Mouse (Mus musculus) CD4-positive, CD25-positive, alpha-beta regulatory T cell, adult 2 months (primary cell): ENCODE measurements at regions not wholly inside any gene's neighbourhood (a gene's known extent, or its start where the extent isn't known, plus 50 kb on each side); places are given as distances from the start of the nearest gene placed in this dataset.

Experiments used
- DNase-seq: peaks from one replicate; pipeline ENCODE4 v3.0.0-alpha.2; 2012; ENCODE audit warnings: low read depth, low spot score

GRCm38 (mm10) chr16:78019605-78020285 lies 281.5 kb upstream of the Cxadr start:
- DNase-seq = no peak

GRCm38 (mm10) chr16:78015401-78015800 lies 285.9 kb upstream of the Cxadr start:
- no peak for DNase-seq

GRCm38 (mm10) chr16:78013049-78013819 lies 288.1 kb upstream of the Cxadr start:
- DNase-seq = no peak

GRCm38 (mm10) chr16:78004016-78004415 lies 297.3 kb upstream of the Cxadr start:
- DNase-seq = no peak

GRCm38 (mm10) chr16:77992986-77993385 lies 308.3 kb upstream of the Cxadr start:
- DNase-seq = no peak

GRCm38 (mm10) chr16:77989791-77990325 lies 311.4 kb upstream of the Cxadr start:
- no peak for DNase-seq

GRCm38 (mm10) chr16:77989139-77989538 lies 312.1 kb upstream of the Cxadr start:
- DNase-seq = peak; percentile 1

GRCm38 (mm10) chr16:77986884-77987529 lies 314.3 kb upstream of the Cxadr start:
- no peak for DNase-seq

- no peak for DNase-seq
These were observed 346.9 kb upstream of the Gm11146 start for GRCm38 (mm10) chr16:77948785-77949184.

GRCm38 (mm10) chr16:77945442-77945841 lies 343.5 kb upstream of the Gm11146 start:
- no peak for DNase-seq

- no peak for DNase-seq
These were observed 329.3 kb upstream of the Gm11146 start for GRCm38 (mm10) chr16:77931025-77931723.

- no peak for DNase-seq
These were observed 312.5 kb upstream of the Gm11146 start for GRCm38 (mm10) chr16:77914160-77915070.

GRCm38 (mm10) chr16:77894247-77894646 lies 292.4 kb upstream of the Gm11146 start:
- no peak for DNase-seq

- no peak for DNase-seq
These were observed 291.8 kb upstream of the Gm11146 start for GRCm38 (mm10) chr16:77893690-77894089.

GRCm38 (mm10) chr16:77892731-77893130 lies 290.8 kb upstream of the Gm11146 start:
- no peak for DNase-seq

GRCm38 (mm10) chr16:77889348-77889747 lies 287.5 kb upstream of the Gm11146 start:
- no peak for DNase-seq

- DNase-seq = no peak
These were observed 283.3 kb upstream of the Gm11146 start for GRCm38 (mm10) chr16:77885060-77885679.

GRCm38 (mm10) chr16:77884495-77884894 lies 282.6 kb upstream of the Gm11146 start:
- no peak for DNase-seq

- DNase-seq = no peak
These were observed 275.1 kb upstream of the Gm11146 start for GRCm38 (mm10) chr16:77877006-77877405.

- DNase-seq = no peak
These were observed 261.4 kb upstream of the Gm11146 start for GRCm38 (mm10) chr16:77863246-77863645.
